Mouse (Mus musculus) E14TG2a.4 (cell line): Measurements from ENCODE around the gene Slc25a39.

ENCODE experiments used
- CTCF ChIP-seq: conservative IDR thresholded peaks from 2 replicates; pipeline ENCODE4 v1.5.1; 2014; ENCODE audit warnings: low read length
- NANOG ChIP-seq: IDR thresholded peaks from 2 replicates; pipeline ENCODE4 v1.6.1; 2014; ENCODE audit warnings: borderline replicate concordance, low read length, mixed read lengths

DNA sequence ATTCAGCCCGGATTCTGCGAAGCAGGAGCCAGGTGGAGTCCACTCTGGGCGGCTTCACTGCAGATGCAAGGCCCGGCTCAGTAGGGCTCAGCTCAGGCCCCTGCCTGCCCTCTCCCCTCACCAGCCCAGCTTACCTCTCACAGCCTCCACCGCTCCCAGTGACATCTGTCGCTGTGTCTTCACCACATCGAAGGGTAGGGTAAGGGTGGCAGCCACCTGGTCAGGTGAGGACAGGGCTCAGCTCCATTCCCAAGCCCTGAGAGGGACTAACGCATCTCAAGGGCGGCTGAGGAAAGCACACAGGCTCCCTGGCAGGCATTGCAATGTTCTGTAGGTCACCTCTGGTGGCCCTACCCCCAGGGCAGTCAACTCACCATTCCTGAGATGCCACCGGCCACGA, 4.1 kb downstream of the Slc25a39 start:
- TF ChIP-seq CTCF (no peak), NANOG (no peak)
